Mouse (Mus musculus): ENCODE results near the gene 1700013G24Rik. TPM values are rescaled to one million over a fixed set of nuclear protein-coding genes. Genes with fewer than 3 reads are reported as not detected.
A peak's percentile ranks its signal among the peaks of the same experiment; 100 is the strongest.
"Not testable (repeated sequence)": the region's sequence is repeated elsewhere in the genome, so short reads cannot be mapped to it uniquely, and the experiment has no call there.

1700013G24Rik gene
- not detected for total RNA-seq (2022)

- no peak for DNase-seq (ENCODE audit: low spot score in 2 of 2)
Observed at GRCm38 (mm10) chr4:137453234-137453767, at the start of gene 1700013G24Rik. Gene 1700013G24Rik (plus strand): TSS chr4:137453284.

GRCm38 (mm10) chr4:137405571-137405970, 47.5 kb upstream of the 1700013G24Rik start:
- DNase-seq (ENCODE audit: low spot score in 2 of 2), result no peak

GRCm38 (mm10) chr4:137409691-137410090, 43.4 kb upstream of the 1700013G24Rik start, which contains the start of gene Cela3a:
Gene Cela3a (minus strand): TSS chr4:137409791.
- DNase-seq (ENCODE audit: low spot score in 2 of 2), result no peak

- not testable (repeated sequence) for DNase-seq (ENCODE audit: low spot score in 2 of 2)
Observed at GRCm38 (mm10) chr4:137412185-137412709, 40.8 kb upstream of the 1700013G24Rik start.

- DNase-seq (ENCODE audit: low spot score in 2 of 2), result no peak
Observed at GRCm38 (mm10) chr4:137414936-137415335, 38.1 kb upstream of the 1700013G24Rik start.

- DNase-seq (ENCODE audit: low spot score in 2 of 2), result no peak
Observed at GRCm38 (mm10) chr4:137417712-137418564, 35.1 kb upstream of the 1700013G24Rik start.

- DNase-seq (ENCODE audit: low spot score in 2 of 2), result no peak
Observed at GRCm38 (mm10) chr4:137430502-137430901, 22.6 kb upstream of the 1700013G24Rik start, which contains the start of gene Cela3b. Gene Cela3b (minus strand): TSS chr4:137430540.

- not testable (repeated sequence) for DNase-seq (ENCODE audit: low spot score in 2 of 2)
Observed at GRCm38 (mm10) chr4:137432700-137433550, 20.2 kb upstream of the 1700013G24Rik start.

- no peak for DNase-seq (ENCODE audit: low spot score in 2 of 2)
Observed at GRCm38 (mm10) chr4:137436979-137437669, 16.0 kb upstream of the 1700013G24Rik start.

- DNase-seq (ENCODE audit: low spot score in 2 of 2), result no peak
Observed at GRCm38 (mm10) chr4:137438842-137439241, 14.2 kb upstream of the 1700013G24Rik start.

- DNase-seq (ENCODE audit: low spot score in 2 of 2), result no peak
Observed at GRCm38 (mm10) chr4:137441332-137441731, 11.8 kb upstream of the 1700013G24Rik start.

GRCm38 (mm10) chr4:137443625-137444024, 9.5 kb upstream of the 1700013G24Rik start:
- peak; percentile 14 to 81 for DNase-seq (ENCODE audit: low spot score in 2 of 2)

- DNase-seq (ENCODE audit: low spot score in 2 of 2), result no peak
Observed at GRCm38 (mm10) chr4:137445881-137446280, 7.2 kb upstream of the 1700013G24Rik start.

- no peak for DNase-seq (ENCODE audit: low spot score in 2 of 2)
Observed at GRCm38 (mm10) chr4:137447363-137448196, 5.5 kb upstream of the 1700013G24Rik start.

- DNase-seq (ENCODE audit: low spot score in 2 of 2), result peak in 1 of 2 experiments; percentile 28
Observed at GRCm38 (mm10) chr4:137448197-137448596, 4.9 kb upstream of the 1700013G24Rik start.

GRCm38 (mm10) chr4:137448641-137449040, 4.4 kb upstream of the 1700013G24Rik start:
- no peak for DNase-seq (ENCODE audit: low spot score in 2 of 2)

GRCm38 (mm10) chr4:137449132-137449531, 4.0 kb upstream of the 1700013G24Rik start:
- no peak for DNase-seq (ENCODE audit: low spot score in 2 of 2)

- no peak for DNase-seq (ENCODE audit: low spot score in 2 of 2)
Observed at GRCm38 (mm10) chr4:137449715-137450114, 3.4 kb upstream of the 1700013G24Rik start.

- DNase-seq (ENCODE audit: low spot score in 2 of 2), result no peak
Observed at GRCm38 (mm10) chr4:137452190-137452589, 894 bp upstream of the 1700013G24Rik start.

- no peak for DNase-seq (ENCODE audit: low spot score in 2 of 2)
Observed at GRCm38 (mm10) chr4:137454582-137454981, 1.5 kb downstream of the 1700013G24Rik start.
